Mouse (Mus musculus) spleen, postnatal 0 days (tissue): Measurements from ENCODE around the gene Usp1. TPM values are rescaled to one million over a fixed set of nuclear protein-coding genes. Genes with fewer than 3 reads are reported as not detected.

Source experiments
- polyA plus RNA-seq: library from polyadenylated mRNA; unstranded; fragments of >200 nt; fragmentation: Nextera tagmentation; extraction: Ambion mirVana; gene quantifications from 2 replicates; pipeline ENCODE4 v1.2.1, GENCODE M21; 2015

Usp1 gene
- 103 and 109 TPM in 2 replicates for polyA plus RNA-seq

DNA sequence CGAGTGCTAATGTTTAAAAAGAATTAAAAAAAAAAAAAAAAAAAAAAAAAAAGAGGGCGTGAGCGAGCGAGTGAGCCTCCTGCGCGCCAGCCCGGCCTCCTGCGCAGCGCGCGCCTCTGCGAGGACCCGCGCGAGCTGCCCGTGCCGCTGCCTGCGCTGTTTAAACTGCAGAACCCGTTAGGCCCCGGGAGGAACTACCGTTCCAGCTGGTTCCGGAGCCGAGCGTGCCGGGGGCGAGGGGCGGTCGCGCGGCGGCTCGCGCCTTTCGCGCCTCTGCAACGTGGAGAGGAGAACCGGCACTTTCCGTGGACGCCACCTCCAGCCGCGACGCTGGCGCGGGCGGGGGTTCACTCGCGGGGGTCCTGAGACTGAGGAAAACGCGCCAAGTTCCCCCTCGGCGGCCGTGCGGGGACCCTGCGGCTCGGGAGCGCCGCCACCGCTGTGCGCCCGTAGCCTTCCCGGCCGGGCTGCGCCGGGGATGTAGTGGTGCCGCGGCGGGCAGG is at the start of gene Usp1:
Usp1 (plus strand) TSS at position 243 of the 503 bp plus-strand sequence.

Other genes starting within 250 kb of the Usp1 start
- not detected in 2 replicates for gene L1td1, start 197.1 kb upstream of the Usp1 start, polyA plus RNA-seq
- 0.22 and 0.23 TPM in 2 replicates for gene Kank4, start 106.3 kb upstream of the Usp1 start, polyA plus RNA-seq
- gene I0C0044D17Rik, start 100.0 kb upstream of the Usp1 start, polyA plus RNA-seq: not detected in 2 replicates
- 0.71 and 0.86 TPM in 2 replicates for gene Angptl3, start 107.1 kb downstream of the Usp1 start, polyA plus RNA-seq
- gene Dock7, start 197.1 kb downstream of the Usp1 start, polyA plus RNA-seq: 12.1 and 13.9 TPM in 2 replicates